8 mouse cellular contexts compared by ENCODE assay signal in genomic region chr10:78134975-78135798, GRCm38 (mm10). TPM values are rescaled to one million over a fixed set of nuclear protein-coding genes. Genes with fewer than 3 reads are reported as not detected.
A peak's percentile ranks its signal among the peaks of the same experiment; 100 is the strongest.
DNase-seq lines count a peak whose midpoint lies in the region; ATAC-seq and TF ChIP-seq lines count a peak whose summit lies in the region.

No protein-coding gene starts in this region.

- H3K9ac ChIP-seq in ES-Bruce4 (ENCODE audit: low read depth, poor library complexity, severe bottlenecking), result 0 out of 2 replicates have a peak overlapping the region, but pooled peaks have one; percentile 12
- H3K9ac ChIP-seq in midbrain, embryonic 11.5 days (ENCODE audit: low read length), result peak overlapping the region; percentile 28; the same call in 1 of the 2 replicates

- DNase-seq in embryo, embryonic 10.5 days (ENCODE audit: low spot score), result peak; percentile 66
- peak; percentile 35 to 45 for DNase-seq in heart, postnatal 10 days
- peak; percentile 53 to 64 for DNase-seq in kidney, postnatal 36 days
- peak; percentile 88 for DNase-seq in midbrain, embryonic 11.5 days (ENCODE audit: low spot score, missing footprints)
- no peak for DNase-seq in left cerebral cortex, postnatal 4 days
- DNase-seq in gastrocnemius, adult 18-20 months (ENCODE audit: low spot score), result no peak
- DNase-seq in thymus, adult 18-20 months, result no peak

- H3K27ac ChIP-seq in ES-Bruce4 (ENCODE audit: insufficient read depth, low read length), result no peak overlapping the region
- no peak overlapping the region for H3K27ac ChIP-seq in midbrain, embryonic 11.5 days (ENCODE audit: low read depth, low read length)

- intact Hi-C loops in heart, postnatal 10 days (cut with DNase I), result no loop called here
- intact Hi-C loops in left cerebral cortex, postnatal 4 days (cut with DNase I), result no loop called here

- H3K4me2 ChIP-seq in midbrain, embryonic 11.5 days, result peak overlapping the region; percentile 14; the same call in 1 of the 2 replicates

- H3K36me3 ChIP-seq in ES-Bruce4 (ENCODE audit: control insufficient read depth, insufficient read depth, low read length, poor library complexity, severe bottlenecking), result no peaks in the 10 kb centered on the region
- no peaks in the 10 kb centered on the region for H3K36me3 ChIP-seq in midbrain, embryonic 11.5 days (ENCODE audit: control insufficient read depth, insufficient read depth, low read length)

- no peaks in the 10 kb centered on the region for H3K9me3 ChIP-seq in ES-Bruce4 (replicated peaks; ENCODE audit: control insufficient read depth, insufficient read depth, low read length, poor library complexity, severe bottlenecking)
- no peaks in the 10 kb centered on the region for H3K9me3 ChIP-seq in midbrain, embryonic 11.5 days (ENCODE audit: control insufficient read depth, low read length)

- 14% methylated on average over 14 of the region's 14 CpGs for WGBS in midbrain, embryonic 11.5 days

- H3K4me1 ChIP-seq in ES-Bruce4 (ENCODE audit: control insufficient read depth, insufficient read depth, low read length), result peaks cover 2% of the 10 kb centered on the region
- 0 out of 2 replicates have a peak, but pooled peaks cover 4% of the 10 kb centered on the region for H3K4me1 ChIP-seq in midbrain, embryonic 11.5 days (ENCODE audit: control insufficient read depth, insufficient read depth, low read length)

- no peaks in the 10 kb centered on the region for H3K27me3 ChIP-seq in ES-Bruce4 (ENCODE audit: control insufficient read depth, insufficient read depth, low read length, poor library complexity, severe bottlenecking)
- H3K27me3 ChIP-seq in midbrain, embryonic 11.5 days (ENCODE audit: control insufficient read depth, insufficient read depth, low read length), result no peaks in the 10 kb centered on the region

- no peak for TF ChIP-seq CTCF in ES-Bruce4 (IDR thresholded peaks at IDR 0.05; ENCODE audit: low read depth, low read length)

- no peak for TF ChIP-seq POLR2A in ES-Bruce4 (IDR thresholded peaks at IDR 0.05; ENCODE audit: insufficient read depth, low read length)

- TF ChIP-seq EP300 in ES-Bruce4 (IDR thresholded peaks at IDR 0.05; ENCODE audit: insufficient read depth, low read depth, low read length), result no peak

- H3K4me3 ChIP-seq in ES-Bruce4 (ENCODE audit: low read depth, low read length), result no peak overlapping the region; the same call in 1 of the 2 replicates
- H3K4me3 ChIP-seq in midbrain, embryonic 11.5 days (ENCODE audit: low read depth, low read length), result no peak overlapping the region

- ATAC-seq in midbrain, embryonic 11.5 days (ENCODE audit: low FRiP score), result peak; percentile 46; the same call in 1 of the 2 replicates

RNA-seq across cellular contexts. Expression of gene D10Jhu81e, which starts 34.4 kb away (rescaled TPM):
- polyA plus RNA-seq in ES-Bruce4 (2011; ENCODE audit: insufficient read depth, insufficient read length, low read depth, missing spikeins), result 16.6 and 23.8 TPM in 2 replicates
- total RNA-seq in heart, postnatal 10 days (2021), result 100 to 1,000 TPM; 279 to 284 TPM
- polyA plus RNA-seq in midbrain, embryonic 11.5 days (2014; fragmentation: Nextera tagmentation; extraction: Ambion mirVana), result 18.4 and 20.9 TPM in 2 replicates
- total RNA-seq in left cerebral cortex, postnatal 4 days (2021), result 10 to 100 TPM; 52.6 to 59.3 TPM
- 100 to 1,000 TPM; 258 to 262 TPM for total RNA-seq in gastrocnemius, adult 18-20 months (2021)

RNA-seq across cellular contexts. Expression of gene Pwp2, which starts 49.8 kb away (rescaled TPM):
- polyA plus RNA-seq in ES-Bruce4 (2011; ENCODE audit: insufficient read depth, insufficient read length, low read depth, missing spikeins), result 23.3 and 25.4 TPM in 2 replicates
- 10 to 100 TPM in 1 of 2 experiments, 1 to 10 TPM in 1; 9.8 to 10.8 TPM for total RNA-seq in heart, postnatal 10 days (2021)
- polyA plus RNA-seq in midbrain, embryonic 11.5 days (2014; fragmentation: Nextera tagmentation; extraction: Ambion mirVana), result 17.2 and 19.0 TPM in 2 replicates
- total RNA-seq in left cerebral cortex, postnatal 4 days (2021), result 10 to 100 TPM; 22.6 to 23.7 TPM
- 10 to 100 TPM in 1 of 2 experiments, 1 to 10 TPM in 1; 9.5 to 10.7 TPM for total RNA-seq in gastrocnemius, adult 18-20 months (2021)

Comparison
In these comparisons a context has a peak if more than half of its experiments do, and no peak if none do; other contexts are left out.
1. DNase-seq: peak in embryo, embryonic 10.5 days (single experiment), heart, postnatal 10 days (2 of 2), kidney, postnatal 36 days (2 of 2) and midbrain, embryonic 11.5 days (single experiment); none in left cerebral cortex, postnatal 4 days (single experiment), gastrocnemius, adult 18-20 months (single experiment) and thymus, adult 18-20 months (0 of 2).
2. RNA of gene D10Jhu81e, which starts 34.4 kb away (total RNA-seq): 279 to 284 TPM in heart, postnatal 10 days and 258 to 262 TPM in gastrocnemius, adult 18-20 months; 52.6 to 59.3 TPM in left cerebral cortex, postnatal 4 days; every median in the first group is over 4 times any median in the second.